Mouse (Mus musculus): ENCODE measurements at regions not wholly inside any gene's neighbourhood (a gene's known extent, or its start where the extent isn't known, plus 50 kb on each side); places are given as distances from the start of the nearest gene placed in this dataset.

GRCm38 (mm10) chr13:3709982-3710618 is 76.3 kb downstream of the Asb13 start:
- DNase-seq (ENCODE audit: low spot score in 2 of 2), result no peak

DNA sequence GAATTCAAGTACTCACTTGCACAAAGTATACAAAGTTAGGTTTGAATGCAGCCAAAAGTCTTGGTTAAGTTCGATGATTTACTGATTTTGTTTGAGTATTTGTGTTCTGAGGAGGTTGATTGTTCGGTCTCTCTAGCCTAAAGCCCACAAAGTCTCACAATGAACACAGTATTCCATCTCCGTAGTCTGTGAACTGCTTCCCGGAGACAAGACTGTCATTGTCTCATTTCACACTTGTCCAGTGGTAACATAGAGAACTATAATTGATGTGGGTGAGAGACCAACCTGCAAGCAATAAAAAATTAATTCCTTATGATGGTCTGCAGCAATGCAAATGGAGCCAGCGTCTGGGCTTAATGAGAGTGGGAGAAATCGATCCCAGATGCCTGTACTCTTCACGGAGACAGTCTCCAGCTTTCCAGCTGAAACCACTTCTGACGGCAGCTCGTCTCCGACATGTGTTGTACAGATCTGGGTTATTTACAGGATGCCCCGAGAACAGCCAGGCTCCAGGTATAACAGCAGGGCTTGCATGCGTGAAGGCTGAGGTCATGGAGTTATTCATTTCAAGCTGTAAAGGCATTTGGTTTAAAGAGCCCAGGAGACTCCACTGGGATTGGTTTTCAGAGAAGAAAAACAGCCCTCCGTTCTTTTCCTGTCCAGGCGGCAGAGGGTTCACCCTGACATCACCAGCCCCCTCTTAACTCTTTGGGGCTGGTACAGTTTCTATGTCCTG is 75.2 kb downstream of the Asb13 start:
- DNase-seq (ENCODE audit: low spot score in 2 of 2), result no peak

Data from spleen, postnatal 4 days (tissue).